Mouse (Mus musculus): ENCODE data around the gene Lpin1. TPM values are rescaled to one million over a fixed set of nuclear protein-coding genes. Genes with fewer than 3 reads are reported as not detected.

Gene Lpin1
- polyA plus RNA-seq, 1 experiment from 2014 or later, result 9.6 TPM

DNA sequence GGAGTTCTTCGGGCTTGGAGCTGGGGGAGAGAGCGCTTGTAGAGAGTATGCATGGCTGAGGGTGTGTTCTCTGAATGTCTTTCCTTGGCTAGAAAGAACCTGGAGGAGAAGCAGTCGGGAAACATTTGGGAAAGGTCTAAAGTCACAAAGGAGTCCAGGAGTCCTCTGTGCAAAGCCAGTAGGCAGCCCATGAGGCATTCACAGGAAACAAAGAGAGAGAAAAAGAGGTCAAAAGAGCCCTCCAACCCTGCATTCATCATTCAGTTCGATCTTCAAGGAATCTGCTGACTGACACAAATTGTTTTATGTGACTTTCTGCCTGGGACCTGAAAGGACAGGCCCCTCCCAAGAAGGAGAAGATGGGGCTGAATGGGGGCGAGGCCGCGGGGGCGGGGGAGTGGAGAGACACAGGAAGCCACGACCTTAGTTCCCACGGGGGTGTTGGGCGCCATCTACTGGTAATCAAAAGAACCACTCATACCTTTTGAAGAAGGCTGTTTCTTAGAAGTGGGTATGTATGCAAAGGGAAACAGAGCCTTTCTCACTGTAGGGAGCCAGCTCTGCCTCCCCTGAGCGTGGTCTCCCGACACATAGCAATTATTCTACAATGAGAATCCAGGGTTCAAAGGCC is 101.5 kb downstream of the Lpin1 start:
- no peaks in the 10 kb centered on the region for H3K4me1 ChIP-seq (replicated peaks; ENCODE audit: control insufficient read depth, insufficient read depth, low read length)
- H3K9me3 ChIP-seq (ENCODE audit: control insufficient read depth, low read length), result no peaks in the 10 kb centered on the region
- H3K36me3 ChIP-seq (ENCODE audit: control insufficient read depth, insufficient read depth, low read length), result no peaks in the 10 kb centered on the region
- no peaks in the 10 kb centered on the region for H3K27me3 ChIP-seq (replicated peaks; ENCODE audit: control insufficient read depth, insufficient read depth, low read length)
- H3K27ac ChIP-seq (ENCODE audit: low read depth, low read length), result no peak overlapping the region
- ATAC-seq (replicated peaks; ENCODE audit: low FRiP score), result no peak
- H3K9ac ChIP-seq (ENCODE audit: low read depth, low read length), result no peak overlapping the region
- no peak overlapping the region for H3K4me3 ChIP-seq (ENCODE audit: low read depth, low read length)
- peak; percentile 41 for DNase-seq (ENCODE audit: low spot score)
- 17% methylated on average over 13 of the region's 13 CpGs for WGBS
- 0 out of 2 replicates have a peak overlapping the region, but pooled peaks have one; percentile 2 for H3K4me2 ChIP-seq

- 68% methylated on average over 17 of the region's 17 CpGs for WGBS
- Histone ChIP-seq H3K9ac (ENCODE audit: low read depth, low read length) (no peak overlapping the region), H3K27me3 (replicated peaks; ENCODE audit: control insufficient read depth, insufficient read depth, low read length) (no peaks in the 10 kb centered on the region), H3K36me3 (ENCODE audit: control insufficient read depth, insufficient read depth, low read length) (no peaks in the 10 kb centered on the region), H3K9me3 (ENCODE audit: control insufficient read depth, low read length) (no peaks in the 10 kb centered on the region), H3K4me2 (no peak overlapping the region), H3K27ac (ENCODE audit: low read depth, low read length) (no peak overlapping the region), H3K4me3 (ENCODE audit: low read depth, low read length) (no peak overlapping the region), H3K4me1 (replicated peaks; ENCODE audit: control insufficient read depth, insufficient read depth, low read length) (no peaks in the 10 kb centered on the region)
- ATAC-seq (replicated peaks; ENCODE audit: low FRiP score) (no peak), DNase-seq (ENCODE audit: low spot score) (no peak)
Observed at GRCm38 (mm10) chr12:16506796-16507790, 103.7 kb downstream of the Lpin1 start.

DNA sequence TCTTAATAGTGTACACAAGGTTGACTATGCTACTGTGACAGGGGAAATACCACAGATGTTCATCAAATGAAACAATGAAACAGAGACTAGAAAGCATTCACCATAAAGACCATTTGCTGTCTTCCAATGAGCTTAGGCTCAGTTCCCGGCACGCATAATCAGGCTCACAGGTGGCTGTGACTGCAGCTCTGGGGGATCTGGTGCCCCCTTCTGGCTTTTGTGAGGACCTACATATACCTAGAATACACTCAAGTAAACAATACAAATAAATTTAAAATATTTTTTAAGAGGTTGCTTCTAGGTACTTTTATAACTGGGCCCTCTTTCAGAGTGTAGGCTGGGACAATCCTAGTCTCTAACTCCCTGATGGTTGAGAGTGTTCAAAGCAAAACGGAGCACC is 106.5 kb downstream of the Lpin1 start:
- no peaks in the 10 kb centered on the region for H3K4me1 ChIP-seq (replicated peaks; ENCODE audit: control insufficient read depth, insufficient read depth, low read length)
- DNase-seq (ENCODE audit: low spot score) (no peak), ATAC-seq (replicated peaks; ENCODE audit: low FRiP score) (no peak)
- no peak overlapping the region for H3K4me3 ChIP-seq (ENCODE audit: low read depth, low read length)
- H3K9me3 ChIP-seq (ENCODE audit: control insufficient read depth, low read length), result no peaks in the 10 kb centered on the region
- no peaks in the 10 kb centered on the region for H3K27me3 ChIP-seq (replicated peaks; ENCODE audit: control insufficient read depth, insufficient read depth, low read length)
- WGBS, result 71% methylated on average over 3 of the region's 3 CpGs
- H3K9ac ChIP-seq (ENCODE audit: low read depth, low read length), result no peak overlapping the region
- no peak overlapping the region for H3K27ac ChIP-seq (ENCODE audit: low read depth, low read length)
- no peak overlapping the region for H3K4me2 ChIP-seq
- H3K36me3 ChIP-seq (ENCODE audit: control insufficient read depth, insufficient read depth, low read length), result no peaks in the 10 kb centered on the region

DNA sequence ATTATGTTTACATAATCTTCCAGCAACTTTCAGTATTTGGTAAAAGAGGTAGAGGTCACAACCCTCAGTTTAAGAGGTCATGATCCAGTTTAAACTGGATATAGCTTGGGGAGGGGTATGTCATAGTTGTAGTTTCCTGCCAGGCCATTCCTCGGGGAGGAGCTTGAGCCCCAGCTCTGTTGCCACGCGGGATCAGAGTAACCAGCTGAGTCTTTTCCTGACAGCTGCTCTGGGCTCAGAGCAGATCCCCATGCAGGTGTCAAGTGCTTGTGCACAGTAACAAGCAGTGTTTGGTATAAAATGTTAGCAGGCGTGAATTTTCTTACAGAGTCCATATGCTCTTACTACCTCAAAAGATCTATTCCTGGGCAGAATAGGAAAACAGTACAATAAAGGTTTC is 112.8 kb downstream of the Lpin1 start:
- 43% methylated on average over 4 of the region's 4 CpGs for WGBS
- DNase-seq (ENCODE audit: low spot score), result no peak
- no peaks in the 10 kb centered on the region for H3K9me3 ChIP-seq (ENCODE audit: control insufficient read depth, low read length)
- H3K36me3 ChIP-seq (ENCODE audit: control insufficient read depth, insufficient read depth, low read length), result no peaks in the 10 kb centered on the region
- H3K4me3 ChIP-seq (ENCODE audit: low read depth, low read length), result no peak overlapping the region
- no peak overlapping the region for H3K9ac ChIP-seq (ENCODE audit: low read depth, low read length)
- no peak overlapping the region for H3K4me2 ChIP-seq
- no peaks in the 10 kb centered on the region for H3K27me3 ChIP-seq (replicated peaks; ENCODE audit: control insufficient read depth, insufficient read depth, low read length)
- no peaks in the 10 kb centered on the region for H3K4me1 ChIP-seq (replicated peaks; ENCODE audit: control insufficient read depth, insufficient read depth, low read length)
- no peak overlapping the region for H3K27ac ChIP-seq (ENCODE audit: low read depth, low read length)
- no peak for ATAC-seq (replicated peaks; ENCODE audit: low FRiP score)

GRCm38 (mm10) chr12:16492713-16493112 is 118.1 kb downstream of the Lpin1 start:
- no peaks in the 10 kb centered on the region for H3K4me1 ChIP-seq (replicated peaks; ENCODE audit: control insufficient read depth, insufficient read depth, low read length)
- H3K27ac ChIP-seq (ENCODE audit: low read depth, low read length), result no peak overlapping the region
- no peak overlapping the region for H3K9ac ChIP-seq (ENCODE audit: low read depth, low read length)
- H3K27me3 ChIP-seq (replicated peaks; ENCODE audit: control insufficient read depth, insufficient read depth, low read length), result no peaks in the 10 kb centered on the region
- WGBS, result 68% methylated on average over 6 of the region's 6 CpGs
- no peak overlapping the region for H3K4me2 ChIP-seq
- no peaks in the 10 kb centered on the region for H3K36me3 ChIP-seq (ENCODE audit: control insufficient read depth, insufficient read depth, low read length)
- DNase-seq (ENCODE audit: low spot score) (no peak), ATAC-seq (replicated peaks; ENCODE audit: low FRiP score) (no peak)
- H3K9me3 ChIP-seq (ENCODE audit: control insufficient read depth, low read length), result no peaks in the 10 kb centered on the region
- no peak overlapping the region for H3K4me3 ChIP-seq (ENCODE audit: low read depth, low read length)

DNA sequence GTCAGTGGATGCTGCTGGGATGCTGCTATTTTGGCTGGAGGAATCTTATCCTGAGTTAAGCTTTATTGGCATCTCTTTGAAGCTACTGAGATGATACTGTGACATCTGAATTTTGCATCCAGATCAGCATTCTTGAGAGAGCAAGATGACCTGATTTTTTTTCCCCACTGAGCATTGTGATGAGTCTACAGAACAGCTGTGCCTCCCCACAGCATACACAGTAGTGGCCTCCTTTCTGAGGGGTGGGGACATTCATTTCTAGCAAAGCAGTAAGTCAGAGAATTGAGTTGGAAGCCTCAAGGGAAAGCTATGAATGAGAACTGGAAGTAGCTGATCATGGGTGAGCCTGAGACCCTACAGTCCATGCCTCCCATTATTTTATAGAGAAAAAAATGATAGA is 121.9 kb downstream of the Lpin1 start:
- no peak for ATAC-seq (replicated peaks; ENCODE audit: low FRiP score)
- no peaks in the 10 kb centered on the region for H3K9me3 ChIP-seq (ENCODE audit: control insufficient read depth, low read length)
- no peak for DNase-seq (ENCODE audit: low spot score)

GRCm38 (mm10) chr12:16487453-16487852 is 123.3 kb downstream of the Lpin1 start:
- 50% methylated on average over 2 of the region's 2 CpGs for WGBS
- Histone ChIP-seq H3K27ac (ENCODE audit: low read depth, low read length) (no peak overlapping the region), H3K4me1 (replicated peaks; ENCODE audit: control insufficient read depth, insufficient read depth, low read length) (no peaks in the 10 kb centered on the region), H3K9me3 (ENCODE audit: control insufficient read depth, low read length) (no peaks in the 10 kb centered on the region), H3K36me3 (ENCODE audit: control insufficient read depth, insufficient read depth, low read length) (no peaks in the 10 kb centered on the region), H3K27me3 (replicated peaks; ENCODE audit: control insufficient read depth, insufficient read depth, low read length) (no peaks in the 10 kb centered on the region), H3K4me3 (ENCODE audit: low read depth, low read length) (no peak overlapping the region), H3K4me2 (no peak overlapping the region), H3K9ac (ENCODE audit: low read depth, low read length) (no peak overlapping the region)
- ATAC-seq (replicated peaks; ENCODE audit: low FRiP score) (no peak), DNase-seq (ENCODE audit: low spot score) (no peak)

More for the DNA sequence above, 121.9 kb downstream of the Lpin1 start:
- no peaks in the 10 kb centered on the region for H3K36me3 ChIP-seq (ENCODE audit: control insufficient read depth, insufficient read depth, low read length)
- H3K9ac ChIP-seq (ENCODE audit: low read depth, low read length), result no peak overlapping the region
- H3K4me1 ChIP-seq (replicated peaks; ENCODE audit: control insufficient read depth, insufficient read depth, low read length), result no peaks in the 10 kb centered on the region
- H3K27ac ChIP-seq (ENCODE audit: low read depth, low read length), result no peak overlapping the region
- no peak overlapping the region for H3K4me3 ChIP-seq (ENCODE audit: low read depth, low read length)
- no peak overlapping the region for H3K4me2 ChIP-seq
- H3K27me3 ChIP-seq (replicated peaks; ENCODE audit: control insufficient read depth, insufficient read depth, low read length), result no peaks in the 10 kb centered on the region

All from liver, embryonic 11.5 days (tissue).